Mouse (Mus musculus): Measurements from ENCODE around the gene Hyal5. TPM values are rescaled to one million over a fixed set of nuclear protein-coding genes. Genes with fewer than 3 reads are reported as not detected.

The Hyal5 gene
- not detected for polyA plus RNA-seq (2014; fragmentation: Illumina TruSeq; extraction: RNeasy Lipid Tissue Mini Kit (QIAGEN cat#74804); ENCODE audit: low read depth, low replicate concordance)

DNA sequence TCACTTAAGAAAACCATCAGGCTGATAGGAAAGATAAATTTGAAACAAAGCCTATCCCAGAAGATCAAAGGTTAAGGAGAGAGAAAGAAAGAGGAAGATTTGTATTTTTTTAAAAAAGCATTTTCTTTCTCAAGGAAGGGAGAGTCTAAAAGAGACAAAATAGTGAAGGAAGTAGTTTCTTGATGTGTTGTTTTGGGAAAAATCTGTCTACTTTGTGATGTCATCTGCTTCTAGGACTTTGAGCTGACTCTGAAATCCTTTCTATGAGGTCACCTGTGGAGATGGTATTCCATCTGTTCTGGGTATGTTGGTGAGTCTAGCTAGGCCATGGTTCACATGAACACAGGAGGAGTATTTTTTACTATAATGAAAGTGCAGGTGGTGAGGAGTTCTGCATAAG is at the start of gene Hyal5:
Hyal5 (plus strand) TSS at position 301 of the 400 bp plus-strand sequence.

Other genes starting within 250 kb of the Hyal5 start
- gene Wasl, start 193.0 kb upstream of the Hyal5 start, polyA plus RNA-seq (2014; fragmentation: Illumina TruSeq; extraction: RNeasy Lipid Tissue Mini Kit (QIAGEN cat#74804); ENCODE audit: low read depth, low replicate concordance), result 20.8 TPM
- not detected for gene Hyal6, start 124.8 kb upstream of the Hyal5 start, polyA plus RNA-seq (2014; fragmentation: Illumina TruSeq; extraction: RNeasy Lipid Tissue Mini Kit (QIAGEN cat#74804); ENCODE audit: low read depth, low replicate concordance)
- not detected for gene Hyal4, start 109.7 kb upstream of the Hyal5 start, polyA plus RNA-seq (2014; fragmentation: Illumina TruSeq; extraction: RNeasy Lipid Tissue Mini Kit (QIAGEN cat#74804); ENCODE audit: low read depth, low replicate concordance)
- not detected for gene Spam1, start 66.8 kb upstream of the Hyal5 start, polyA plus RNA-seq (2014; fragmentation: Illumina TruSeq; extraction: RNeasy Lipid Tissue Mini Kit (QIAGEN cat#74804); ENCODE audit: low read depth, low replicate concordance)
- gene Tmem229a, start 98.3 kb downstream of the Hyal5 start, polyA plus RNA-seq (2014; fragmentation: Illumina TruSeq; extraction: RNeasy Lipid Tissue Mini Kit (QIAGEN cat#74804); ENCODE audit: low read depth, low replicate concordance), result not detected